Mouse (Mus musculus) embryonic fibroblast, embryonic 13.5 days (primary cell): ENCODE results near the gene Slc37a1.

Experiments used
- CTCF ChIP-seq: IDR thresholded peaks from 2 replicates; pipeline ENCODE4 v1.5.1; 2011; ENCODE audit warnings: mild to moderate bottlenecking, control low read depth, low read length, moderate library complexity, borderline replicate concordance; ENCODE audit not compliant: insufficient read depth
- POLR2A ChIP-seq: IDR thresholded peaks from 2 replicates; pipeline ENCODE4 v1.6.1; 2011; ENCODE audit warnings: low read depth, mild to moderate bottlenecking, control low read depth, low read length, moderate library complexity

DNA sequence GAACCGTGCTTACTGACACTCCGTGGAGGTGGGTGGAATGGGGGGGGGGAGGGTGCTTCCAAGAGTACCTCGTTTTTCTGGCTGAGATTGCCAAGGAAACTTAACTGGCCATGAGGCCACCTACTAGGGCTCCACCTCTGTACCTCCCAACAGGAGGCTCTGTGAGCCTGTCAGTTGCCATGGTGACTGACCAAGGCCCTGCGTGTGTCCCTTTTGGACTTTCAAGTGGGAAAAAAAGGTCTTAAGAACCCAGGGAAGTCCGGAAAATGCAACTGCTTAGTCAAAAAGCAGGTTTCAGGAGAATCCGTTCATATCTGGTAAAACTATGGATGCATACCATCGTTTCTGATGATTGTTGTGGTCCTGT, 3.9 kb upstream of the Slc37a1 start:
- TF ChIP-seq CTCF (no peak), POLR2A (no peak)
